Mouse (Mus musculus) thymus, adult 18-20 months (tissue): ENCODE results near the gene Hectd4.
"Not testable (repeated sequence)": the region's sequence is repeated elsewhere in the genome, so short reads cannot be mapped to it uniquely, and the experiment has no call there.

Experiments
- DNase-seq, 2 experiments: peaks; one replicate each; pipeline ENCODE4 v3.0.0; 2022; ENCODE audit warnings: mixed read lengths in 2 of 2

Hectd4 gene

DNA sequence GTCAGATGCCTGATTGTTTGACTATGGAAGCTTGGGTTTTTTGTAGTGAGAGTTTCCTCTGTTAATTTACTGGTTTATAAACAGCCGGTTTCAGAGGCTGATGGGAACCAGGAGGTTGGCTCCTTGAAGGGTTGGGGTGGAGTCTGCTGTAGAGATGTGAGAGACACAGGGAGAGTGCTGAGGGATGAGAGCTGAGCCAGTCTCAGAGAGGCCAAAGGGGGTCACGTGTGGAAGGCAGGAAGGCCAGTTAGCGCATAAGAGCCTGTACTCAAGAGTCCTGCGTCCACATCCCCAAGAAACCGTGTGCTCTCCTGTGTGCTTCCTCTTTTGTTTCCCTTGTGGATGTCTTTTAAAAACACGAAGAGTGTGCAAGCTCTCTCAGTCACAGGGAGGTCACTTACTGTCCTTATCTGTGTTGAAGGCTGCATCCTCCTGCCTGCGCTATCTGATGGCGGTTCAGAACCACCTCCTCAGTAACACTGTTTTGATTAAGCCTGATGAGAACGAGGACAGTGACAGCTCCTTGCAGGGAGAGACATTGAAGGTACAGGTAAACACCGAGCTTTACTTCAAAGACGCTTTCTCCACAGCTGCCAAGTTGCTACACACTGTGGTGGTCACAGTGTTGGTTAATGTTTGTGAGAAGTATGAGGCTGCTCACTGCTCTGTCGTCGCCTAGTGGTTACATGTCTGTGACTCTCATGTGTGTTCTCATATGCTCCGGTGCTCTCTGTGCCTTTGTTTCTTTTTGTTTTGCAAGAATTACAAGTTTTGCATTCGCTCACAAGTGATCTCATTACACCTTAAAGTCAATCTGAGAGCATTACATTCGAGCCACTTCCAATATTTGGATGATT lies 72.5 kb downstream of the Hectd4 start:
- DNase-seq, result no peak

DNA sequence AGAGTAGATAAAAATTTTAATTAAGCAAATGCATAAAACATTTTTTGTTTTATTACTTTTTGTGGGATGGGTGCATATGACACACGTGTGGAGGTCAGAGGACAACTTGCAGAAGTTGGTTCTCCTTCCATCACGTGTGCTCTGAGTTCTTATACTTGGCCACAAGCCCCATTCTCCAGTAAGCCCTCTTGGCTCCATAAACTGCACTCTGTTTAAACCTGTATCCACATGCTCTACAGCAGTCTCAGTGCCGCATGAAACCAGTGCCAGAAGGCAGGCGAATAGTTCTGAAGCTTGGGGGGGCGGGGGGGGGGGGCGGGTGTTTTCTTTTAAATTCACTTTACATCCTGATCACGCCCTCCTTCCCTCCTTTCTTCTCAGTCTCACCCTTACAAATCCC lies 85.0 kb downstream of the Hectd4 start:
- DNase-seq, result no peak

DNA sequence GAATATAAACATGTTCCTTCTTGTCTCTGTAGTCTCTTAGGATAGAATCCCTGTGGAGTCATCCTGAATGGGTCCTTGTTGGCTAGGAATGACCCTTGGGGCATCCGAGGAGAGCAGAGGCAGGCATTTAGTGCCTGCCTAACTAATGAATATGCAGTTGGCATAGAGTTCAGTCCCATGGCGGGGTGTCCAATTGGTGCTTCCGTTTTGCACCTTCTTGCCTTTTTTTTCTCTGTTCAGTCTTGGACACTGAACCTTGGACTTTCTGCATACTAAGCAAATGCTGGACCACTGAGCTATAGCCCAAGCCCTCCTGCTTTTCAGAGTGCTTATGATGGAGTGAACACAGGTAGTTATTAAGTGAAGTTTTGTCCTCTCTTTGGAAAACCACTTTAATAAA lies 87.6 kb downstream of the Hectd4 start:
- no peak for DNase-seq

DNA sequence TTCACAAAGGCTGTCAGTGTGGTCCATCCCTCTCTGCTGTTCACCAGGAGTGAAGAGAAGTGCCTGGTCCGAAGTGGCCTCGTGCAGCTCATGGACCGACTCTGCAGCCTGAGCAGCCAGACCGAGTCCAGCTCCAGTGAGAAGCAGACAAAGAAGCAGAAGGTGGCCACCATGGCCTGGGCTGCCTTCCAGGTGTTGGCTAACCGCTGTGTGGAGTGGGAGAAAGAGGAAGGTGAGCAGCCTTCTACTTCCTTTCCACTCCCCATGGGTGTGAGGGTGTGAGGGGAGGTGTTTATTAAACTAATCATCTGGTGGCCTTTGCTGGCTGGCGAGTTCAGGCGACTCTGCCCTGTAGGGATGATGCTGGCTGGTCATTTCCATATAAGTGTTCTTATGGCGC lies 91.6 kb downstream of the Hectd4 start:
- DNase-seq, result no peak

DNA sequence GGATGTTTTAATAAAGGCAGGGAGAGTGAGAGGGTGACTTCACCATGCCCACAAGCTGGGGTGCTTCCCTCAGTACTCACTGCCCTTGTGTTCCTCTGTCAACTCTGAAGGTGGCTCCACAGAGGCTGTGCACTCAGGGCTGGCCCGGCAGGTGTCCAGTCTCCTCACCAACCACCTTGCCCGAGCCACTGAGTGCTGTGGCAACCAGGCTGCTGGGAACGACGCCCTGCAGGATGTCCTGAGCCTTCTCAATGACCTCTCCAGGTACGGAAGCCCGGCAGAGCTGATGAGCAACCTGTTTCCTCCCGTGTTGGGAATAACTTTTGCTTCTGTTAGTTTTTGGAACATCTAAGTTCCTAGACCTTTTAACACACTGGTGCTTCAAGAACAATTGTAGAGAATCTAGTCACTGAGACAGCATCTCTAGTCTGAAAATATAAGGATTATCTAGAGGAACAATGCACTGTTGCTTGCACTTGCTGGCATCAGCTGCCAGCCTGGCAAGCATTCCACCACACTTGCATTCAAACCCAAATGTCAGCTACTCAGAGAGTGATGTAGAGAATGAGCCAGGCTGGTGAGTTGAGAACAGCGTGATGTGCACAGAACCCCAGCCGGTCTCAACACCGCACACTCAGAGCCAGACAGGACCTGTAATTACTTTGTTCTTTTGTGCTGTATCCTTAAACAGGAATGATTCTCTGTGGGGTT lies 93.9 kb downstream of the Hectd4 start:
- DNase-seq, result no peak

DNA sequence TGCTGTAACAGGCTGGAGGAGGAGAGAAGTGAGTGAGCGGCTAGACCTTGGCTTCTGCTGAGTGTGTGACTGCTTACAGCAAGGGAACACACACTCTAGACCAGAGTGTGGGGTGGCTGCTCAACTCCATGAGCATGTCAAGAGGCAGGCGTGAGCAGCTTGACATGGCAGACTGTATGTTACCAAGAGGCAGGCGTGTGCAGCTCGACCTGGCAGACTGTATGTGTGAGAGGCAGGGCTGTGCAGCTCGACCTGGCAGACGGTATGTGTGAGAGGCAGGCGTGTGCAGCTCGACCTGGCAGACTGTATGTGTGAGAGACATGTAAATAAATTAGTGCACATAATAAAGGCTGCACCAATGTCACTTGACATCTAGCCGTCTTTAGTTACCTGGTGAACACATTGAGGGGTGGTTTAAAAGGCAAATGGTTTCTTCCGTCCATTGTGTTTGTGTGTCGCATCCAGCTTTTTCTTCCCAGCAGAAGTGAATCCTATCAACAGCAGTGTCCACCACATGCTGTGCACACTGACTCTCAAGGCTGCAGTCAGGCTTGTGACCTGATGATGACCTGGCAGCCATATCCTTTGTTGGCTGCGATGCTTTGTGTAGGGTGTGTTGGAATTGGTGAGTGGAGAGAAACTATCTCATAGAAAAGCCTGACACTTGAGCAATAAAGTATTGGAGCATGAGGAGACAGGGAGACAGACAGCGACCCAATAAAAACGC lies 106.2 kb downstream of the Hectd4 start:
- DNase-seq, result no peak

DNA sequence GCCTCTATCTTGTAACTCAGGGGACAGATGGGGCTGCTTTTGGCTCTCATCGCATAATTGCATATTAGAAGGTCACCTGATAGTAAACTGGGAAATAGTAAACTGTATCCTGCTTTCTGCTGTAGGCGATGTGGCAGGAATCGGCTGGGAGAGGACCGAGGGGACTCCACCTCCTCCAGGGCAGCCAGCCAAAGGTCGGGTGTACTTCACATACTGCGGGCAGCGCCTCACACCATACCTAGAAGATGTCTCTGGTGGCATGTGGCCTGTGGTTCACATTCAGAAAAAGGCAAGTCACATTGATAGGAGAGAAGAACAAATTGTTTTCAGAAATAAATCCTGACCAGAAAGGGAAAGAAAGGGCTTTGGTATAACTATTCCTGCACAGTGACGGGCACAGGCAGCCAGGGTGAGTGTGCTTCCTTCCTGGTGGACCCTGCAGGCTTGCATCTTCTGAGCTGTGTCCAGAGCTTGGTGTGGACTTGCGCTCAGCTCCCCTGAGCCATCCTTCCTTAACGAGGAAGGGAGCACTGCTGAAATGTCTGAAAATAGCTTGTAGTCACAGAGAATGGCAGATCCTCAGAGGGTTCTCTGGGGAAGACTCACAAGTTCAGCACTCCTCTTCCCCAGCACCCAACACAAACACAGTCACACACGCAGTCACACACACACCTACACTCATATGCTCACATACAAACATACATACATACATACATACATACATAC lies 109.5 kb downstream of the Hectd4 start:
- DNase-seq, result no peak

DNA sequence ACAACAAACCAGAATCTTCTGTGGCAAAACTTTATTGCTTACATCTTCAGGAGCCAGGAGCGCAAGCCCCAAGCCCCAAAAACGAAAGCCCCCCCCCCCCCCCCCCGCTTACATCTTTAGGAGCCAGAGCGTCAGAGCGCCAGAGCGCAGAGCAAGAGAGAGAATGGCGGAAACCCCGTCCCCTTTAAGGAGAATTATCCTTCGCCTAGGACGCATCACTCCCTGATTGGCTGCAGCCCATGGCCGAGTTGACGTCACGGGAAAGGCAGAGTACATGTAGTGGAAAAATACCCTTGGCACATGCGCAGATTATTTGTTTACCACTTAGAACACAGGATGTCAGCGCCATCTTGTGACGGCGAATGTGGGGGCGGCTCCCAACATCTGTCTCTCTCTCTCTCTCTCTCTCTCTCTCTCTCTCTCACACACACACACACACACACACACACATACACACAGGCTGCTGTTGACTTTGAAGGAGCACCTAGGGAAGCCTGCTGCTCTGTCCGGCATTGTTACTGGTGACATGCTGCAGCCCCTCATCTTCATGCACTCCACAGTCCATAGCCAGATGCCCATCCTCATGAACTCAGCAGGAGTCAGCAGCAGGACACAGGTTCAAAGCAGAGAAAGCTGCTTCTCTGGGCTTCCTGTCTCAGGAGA lies 110.3 kb downstream of the Hectd4 start:
- DNase-seq, result not testable (repeated sequence)

DNA sequence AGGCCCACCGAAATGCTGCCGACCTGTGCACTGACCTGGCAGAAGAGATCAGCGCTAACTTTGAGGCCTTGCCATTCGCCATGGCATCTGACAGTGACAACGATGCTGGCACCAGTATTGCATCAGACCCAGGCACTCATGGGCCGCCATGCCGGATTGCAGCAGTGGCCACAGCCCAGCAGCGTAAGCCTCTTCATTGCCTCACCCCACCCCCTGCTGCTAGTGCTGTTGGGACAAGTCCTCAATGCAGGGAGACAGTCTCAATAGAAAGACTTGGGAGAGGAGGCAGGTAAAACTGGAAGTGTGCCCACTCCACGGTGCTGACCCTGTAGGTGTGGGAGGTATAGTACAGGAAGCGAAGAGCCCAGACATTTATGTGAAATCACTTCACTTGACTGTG lies 111.7 kb downstream of the Hectd4 start:
- no peak for DNase-seq

DNA sequence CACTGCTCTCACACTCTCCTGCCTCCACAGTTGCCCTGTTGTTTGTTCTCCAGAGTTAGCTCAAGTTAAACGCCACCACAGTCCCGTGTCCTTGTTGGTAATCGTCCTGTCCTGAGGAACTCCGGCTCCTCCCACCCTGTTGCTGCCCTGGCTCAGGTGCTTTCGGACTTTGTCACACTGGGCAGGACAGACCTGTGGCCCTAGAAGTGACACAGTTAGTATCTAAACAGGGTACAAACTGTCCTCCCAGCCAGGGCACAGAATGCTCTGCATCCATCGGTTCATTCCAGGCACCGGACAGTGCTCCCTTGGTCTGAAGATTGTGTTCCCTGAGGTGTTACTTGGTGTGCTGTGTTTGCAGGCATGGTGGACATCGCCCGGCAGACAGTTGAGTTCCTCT lies 114.0 kb downstream of the Hectd4 start:
- DNase-seq, result no peak

DNA sequence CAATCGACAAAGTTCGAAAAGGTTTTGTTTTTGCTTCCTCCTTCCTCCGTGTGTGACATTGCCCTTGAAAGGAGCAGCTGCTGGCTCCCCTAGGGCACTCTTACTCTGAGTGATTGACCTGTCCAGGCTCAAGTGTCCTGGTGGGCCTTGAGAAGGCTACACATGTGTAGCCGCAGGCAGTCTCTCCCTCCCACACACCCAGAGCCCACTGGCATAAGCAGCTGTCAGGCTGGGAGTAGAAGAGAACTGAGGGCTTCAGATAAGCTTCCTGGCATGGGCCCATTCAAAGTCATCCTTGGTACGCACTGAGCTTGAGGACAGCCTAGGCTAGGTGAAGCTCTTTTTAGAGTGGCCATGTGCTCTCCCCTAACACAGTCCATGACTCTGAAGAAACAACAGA lies 114.4 kb downstream of the Hectd4 start:
- no peak for DNase-seq

DNA sequence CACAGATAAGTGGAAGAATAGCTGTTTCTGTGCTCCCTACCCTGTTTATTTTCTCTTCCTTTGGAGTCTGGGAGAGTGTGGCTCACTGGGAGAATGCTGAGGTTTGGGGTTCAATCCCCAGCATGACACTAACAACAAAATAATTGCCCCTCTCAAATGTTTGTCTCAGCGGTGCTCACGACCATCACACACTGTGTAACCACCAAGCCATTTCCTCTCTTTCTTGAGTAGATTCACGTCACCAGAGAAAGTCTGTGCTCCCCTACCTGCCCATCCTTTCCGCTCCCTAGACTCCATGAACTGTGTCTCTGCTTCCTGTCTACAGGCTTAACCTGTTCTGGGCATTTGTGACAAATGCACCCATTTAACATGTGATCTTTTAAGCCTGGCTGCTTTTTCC lies 115.4 kb downstream of the Hectd4 start:
- no peak for DNase-seq

DNA sequence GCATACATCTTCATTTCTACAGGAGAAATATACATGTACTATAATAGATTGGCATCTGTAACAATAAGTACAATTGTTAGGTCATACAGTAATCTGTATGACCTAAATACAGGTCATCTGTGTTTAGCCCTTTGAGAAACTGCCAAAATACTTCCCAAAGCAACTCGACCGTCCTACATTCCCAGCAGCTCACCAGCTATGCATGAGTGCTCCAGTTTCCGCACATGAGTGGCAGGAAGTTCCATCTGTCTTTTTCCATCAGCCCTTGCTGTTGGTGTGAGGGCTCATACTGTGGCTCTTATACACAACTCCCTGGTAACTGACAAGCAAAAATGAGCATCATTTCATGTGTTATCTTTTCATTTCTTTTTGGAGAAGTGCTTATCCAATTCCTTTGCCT lies 116.0 kb downstream of the Hectd4 start:
- no peak for DNase-seq

DNA sequence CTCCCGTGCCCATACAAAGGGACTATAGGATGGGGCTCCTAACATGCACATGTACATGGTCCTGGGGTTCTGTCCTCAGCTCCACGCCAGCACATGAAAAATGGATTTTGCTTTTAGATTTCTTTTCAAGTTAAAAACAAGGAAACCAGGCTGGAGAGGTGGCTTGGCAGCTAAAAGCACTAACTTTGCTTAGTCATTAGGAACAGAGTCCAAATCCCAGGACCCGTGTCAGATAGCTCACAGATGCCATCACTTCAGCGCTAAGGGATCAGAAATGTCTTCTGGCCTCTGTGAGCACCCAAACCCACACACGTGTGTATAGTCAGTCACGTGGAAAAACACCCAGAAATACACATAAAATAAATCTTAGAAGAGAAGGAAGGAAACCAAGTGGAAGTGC lies 116.8 kb downstream of the Hectd4 start:
- DNase-seq, result no peak

DNA sequence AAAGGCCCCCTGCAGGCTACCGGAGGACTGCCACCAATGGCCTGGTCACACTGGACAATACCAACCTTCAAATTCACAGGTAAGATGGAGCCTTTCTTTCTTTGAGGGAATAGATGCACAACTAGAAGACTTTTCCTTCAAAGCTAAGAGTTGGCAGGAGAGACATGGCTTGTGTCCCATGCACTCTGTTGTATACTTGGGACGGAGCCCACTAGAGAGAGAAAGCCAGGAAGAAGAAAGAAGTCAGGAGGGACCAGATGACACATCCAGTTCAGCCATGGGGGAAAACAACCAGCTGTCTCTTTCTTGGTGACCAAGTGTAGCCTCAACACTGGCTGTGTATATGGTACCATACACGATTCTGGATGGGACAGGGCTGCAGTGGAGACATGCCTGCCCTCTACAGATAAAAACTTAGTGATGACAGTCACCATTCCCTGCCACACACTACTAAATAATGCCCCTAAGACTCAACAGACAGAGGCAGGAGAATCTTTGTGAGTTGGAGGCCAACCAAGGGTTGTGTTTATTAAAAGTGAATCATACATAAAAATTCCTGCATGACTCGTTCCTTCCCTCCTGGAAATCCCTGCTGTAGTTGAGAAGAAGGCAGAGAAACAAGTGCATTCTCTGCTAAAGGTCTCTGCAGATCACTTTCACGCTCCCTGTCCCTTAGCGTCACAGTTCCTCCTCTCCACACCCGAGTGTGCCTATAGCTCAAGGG lies 119.7 kb downstream of the Hectd4 start:
- DNase-seq, result no peak

DNA sequence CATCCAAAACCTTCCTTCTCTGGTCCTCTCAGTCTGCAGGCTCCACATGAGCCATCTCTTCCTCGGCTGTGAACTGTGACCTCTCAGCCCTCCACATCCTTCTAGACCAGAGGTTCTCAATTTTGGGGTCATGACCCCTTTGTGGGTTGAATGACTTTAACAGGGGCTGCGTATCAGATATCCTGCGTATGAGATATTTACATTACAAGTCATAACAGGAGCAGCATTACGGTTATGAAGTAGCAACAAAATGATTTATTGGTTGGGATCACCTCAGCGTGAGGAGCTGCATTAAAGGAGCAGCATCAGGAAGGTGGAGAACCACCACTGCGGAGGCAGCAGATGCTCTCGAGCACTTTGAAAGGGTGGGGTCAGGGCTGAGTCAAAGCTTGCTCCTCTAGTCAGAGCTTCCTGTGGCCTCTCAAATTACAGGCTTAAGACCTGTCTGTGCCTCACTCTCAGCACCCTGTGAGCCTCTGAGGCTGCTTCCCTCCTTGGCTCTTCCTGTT lies 121.0 kb downstream of the Hectd4 start:
- no peak for DNase-seq

DNA sequence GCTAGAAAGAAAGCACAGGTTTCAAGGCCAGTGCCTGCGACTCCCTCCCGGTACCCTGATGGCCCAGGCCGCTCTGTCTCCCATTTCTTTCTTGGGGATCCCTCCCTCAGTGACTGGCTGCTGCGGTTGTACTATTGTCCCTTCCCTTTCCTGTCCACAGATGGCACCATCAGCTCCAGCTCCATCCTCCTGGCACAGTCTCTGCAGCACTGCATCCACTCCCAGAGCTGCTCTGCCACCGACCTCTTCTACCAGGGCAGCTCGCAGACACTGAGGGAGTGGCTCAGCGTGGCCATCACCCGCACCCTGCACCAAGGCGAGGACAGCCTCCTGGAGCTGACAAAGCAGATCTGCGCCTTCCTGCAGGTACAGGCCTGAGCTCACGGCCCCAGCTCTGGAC lies 122.5 kb downstream of the Hectd4 start:
- DNase-seq, result no peak

DNA sequence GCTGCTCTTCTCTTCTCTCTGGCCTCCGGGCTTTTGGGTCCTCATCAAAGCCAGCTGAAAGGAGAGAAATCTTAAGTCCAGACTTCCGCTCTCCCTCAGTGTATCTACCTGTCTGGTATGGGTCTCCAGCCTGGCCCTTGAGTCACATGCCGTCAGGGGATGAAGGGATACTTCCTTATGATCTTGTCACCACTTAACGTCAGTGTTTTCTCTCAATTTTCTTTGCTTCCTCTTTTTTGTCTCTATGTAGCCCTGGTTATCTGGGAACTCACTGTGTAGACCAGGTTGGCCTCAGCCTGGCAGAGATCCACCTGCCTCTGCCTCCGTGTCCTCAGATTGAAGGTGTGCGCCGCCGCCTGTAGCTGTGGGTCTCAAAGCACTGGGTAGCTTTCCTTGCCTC lies 124.0 kb downstream of the Hectd4 start:
- DNase-seq, result no peak

DNA sequence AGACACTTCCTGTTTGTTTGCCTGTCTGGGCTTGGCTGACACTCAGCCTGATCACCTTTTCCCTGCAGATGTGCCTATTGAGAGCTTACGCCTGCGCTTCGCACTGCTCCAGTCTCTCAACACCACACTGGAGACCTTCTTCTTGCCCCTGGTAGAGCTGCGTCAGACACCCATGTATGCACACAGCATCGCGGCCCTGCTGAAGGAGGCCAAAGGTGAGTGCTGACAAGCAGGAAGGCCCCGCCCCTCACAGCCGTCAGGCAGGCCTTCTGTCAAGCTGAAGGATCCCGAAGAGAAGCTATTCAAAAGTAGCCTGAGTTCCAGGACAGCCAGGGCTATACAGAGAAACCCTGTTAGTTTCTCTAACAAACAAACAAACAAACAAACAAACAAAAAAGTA lies 139.2 kb downstream of the Hectd4 start:
- no peak for DNase-seq

DNA sequence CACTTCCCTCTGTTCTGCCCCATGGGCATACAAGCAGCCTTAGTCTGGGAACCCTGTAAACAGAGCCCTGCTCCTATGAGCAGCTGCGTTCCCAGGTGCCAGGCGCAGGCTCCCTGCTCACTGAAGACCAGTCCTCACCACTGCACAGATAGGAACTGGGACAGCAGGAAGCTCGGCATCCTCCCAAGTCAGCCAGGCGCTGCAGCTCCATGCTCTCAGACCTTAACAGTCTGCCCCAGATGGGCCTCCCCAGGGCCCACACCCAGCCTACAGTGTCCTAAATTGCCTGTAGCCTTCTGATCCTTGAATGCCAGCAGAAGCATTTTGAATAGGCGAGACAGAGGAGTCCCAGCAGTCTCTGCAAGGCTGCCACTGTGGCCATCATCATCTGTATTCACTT lies 141.7 kb downstream of the Hectd4 start:
- DNase-seq, result no peak

DNA sequence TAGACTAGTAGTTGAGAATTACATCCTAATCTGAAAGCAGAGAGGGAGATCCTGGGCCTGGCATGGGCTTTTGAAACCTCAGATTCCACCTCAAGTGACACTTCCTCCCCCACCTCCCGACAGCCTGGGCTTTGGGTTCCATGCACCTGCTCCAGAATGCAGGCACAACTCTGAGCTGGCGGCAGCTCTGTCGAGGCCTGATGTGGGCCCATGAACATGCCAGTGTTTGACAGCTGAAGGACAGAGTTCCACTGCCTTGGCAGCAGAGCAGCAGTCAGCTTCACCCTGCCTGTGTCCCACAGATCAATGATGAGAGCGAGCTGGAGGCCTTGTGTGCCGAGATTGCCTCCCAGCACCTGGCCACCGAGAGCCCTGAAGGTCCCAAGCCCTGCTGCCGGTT lies 143.4 kb downstream of the Hectd4 start:
- no peak for DNase-seq
